Mouse (Mus musculus) kidney, embryonic 14.5 days (tissue): ENCODE data around the gene Slc24a3. TPM values are rescaled to one million over a fixed set of nuclear protein-coding genes. Genes with fewer than 3 reads are reported as not detected.

ENCODE experiments used
- ATAC-seq: fragments of 200-750 bp; cut with Nextera tagmentation; 2 replicates; pipeline ENCODE4 v1.8.0; 2017; ENCODE audit warnings: moderate number of reproducible peaks, mild to moderate bottlenecking, moderate TSS enrichment, moderate library complexity; ENCODE audit not compliant: low FRiP score, low TSS enrichment
- H3K27ac ChIP-seq: fragments of 300-500 bp; sonication (generic); 2 replicates; pipeline ENCODE4 v1.5.1; 2014; ENCODE audit warnings: low read depth, mild to moderate bottlenecking, low read length, moderate library complexity, mixed read lengths
- H3K27me3 ChIP-seq: fragments of 300-500 bp; sonication (generic); 2 replicates; pipeline ENCODE4 v1.6.1; 2014; ENCODE audit warnings: mild to moderate bottlenecking, low read length; ENCODE audit not compliant: control insufficient read depth, insufficient read depth
- H3K36me3 ChIP-seq: fragments of 300-500 bp; sonication (generic); 2 replicates; pipeline ENCODE4 v1.6.1; 2014; ENCODE audit warnings: low read length, mixed read lengths; ENCODE audit not compliant: control insufficient read depth, insufficient read depth
- H3K4me1 ChIP-seq: fragments of 300-500 bp; sonication (generic); 2 replicates; pipeline ENCODE4 v1.6.1; 2014; ENCODE audit warnings: low read length, mixed read lengths; ENCODE audit not compliant: control insufficient read depth, insufficient read depth
- H3K4me2 ChIP-seq: fragments of 300-500 bp; sonication (generic); replicated peaks from 2 replicates; pipeline ENCODE4 v1.6.1; 2014; ENCODE audit warnings: low read depth, mild to moderate bottlenecking, low read length
- H3K4me3 ChIP-seq: fragments of 300-500 bp; sonication (generic); 2 replicates; pipeline ENCODE4 v1.5.1; 2014; ENCODE audit warnings: mild to moderate bottlenecking, low read length
- H3K9ac ChIP-seq: fragments of 300-500 bp; sonication (generic); 2 replicates; pipeline ENCODE4 v1.6.1; 2014; ENCODE audit warnings: low read depth, mild to moderate bottlenecking, low read length, moderate library complexity
- H3K9me3 ChIP-seq: fragments of 300-500 bp; sonication (generic); 2 replicates; pipeline ENCODE4 v1.6.1; 2016; ENCODE audit warnings: low read length; ENCODE audit not compliant: control insufficient read depth
- WGBS: fragments of 180-500 bp; shearing (Covaris S2); extraction: QIAGEN DNeasy Blood & Tissue Kit; methylation state at CpG from one replicate; pipeline ENCODE4 v1.1.7; 2014; 5-methylcytosine and 5-hydroxymethylcytosine counted together
- polyA plus RNA-seq: library from polyadenylated mRNA; unstranded; fragments of >200 nt; fragmentation: Nextera tagmentation; extraction: Ambion mirVana; gene quantifications from 2 replicates; pipeline ENCODE4 v1.2.1, GENCODE M21; 2014

The Slc24a3 gene
- polyA plus RNA-seq, 1 experiment from 2014 or later = 2.4 TPM

GRCm38 (mm10) chr2:145640255-145640984 is 472.9 kb downstream of the Slc24a3 start:
- ATAC-seq = peak; percentile 75
- H3K36me3 ChIP-seq = no peaks in the 10 kb centered on the region
- no peak overlapping the region for H3K4me2 ChIP-seq
- 41% methylated on average over 21 of the region's 21 CpGs for WGBS
- 0 out of 2 replicates have a peak, but pooled peaks cover 5% of the 10 kb centered on the region for H3K4me1 ChIP-seq
- no peaks in the 10 kb centered on the region for H3K27me3 ChIP-seq
- H3K27ac ChIP-seq = no peak overlapping the region
- no peak overlapping the region for H3K9ac ChIP-seq
- H3K4me3 ChIP-seq = no peak overlapping the region
- H3K9me3 ChIP-seq = no peaks in the 10 kb centered on the region

- H3K4me2 ChIP-seq = no peak overlapping the region
- no peak overlapping the region for H3K9ac ChIP-seq
- 24% methylated on average over 12 of the region's 12 CpGs for WGBS
- H3K36me3 ChIP-seq = no peaks in the 10 kb centered on the region
- 0 out of 2 replicates have a peak, but pooled peaks cover 4% of the 10 kb centered on the region for H3K4me1 ChIP-seq
- H3K9me3 ChIP-seq = no peaks in the 10 kb centered on the region
- H3K27me3 ChIP-seq = no peaks in the 10 kb centered on the region
- no peak overlapping the region for H3K4me3 ChIP-seq
- peak; percentile 83 for ATAC-seq
- H3K27ac ChIP-seq = no peak overlapping the region
Measured at GRCm38 (mm10) chr2:145655373-145655960, 487.9 kb downstream of the Slc24a3 start.

GRCm38 (mm10) chr2:145656121-145656520 is 488.6 kb downstream of the Slc24a3 start:
- Histone ChIP-seq H3K36me3 (no peaks in the 10 kb centered on the region), H3K9ac (no peak overlapping the region), H3K27ac (no peak overlapping the region), H3K4me1 (0 out of 2 replicates have a peak, but pooled peaks cover 4% of the 10 kb centered on the region), H3K4me3 (no peak overlapping the region), H3K27me3 (no peaks in the 10 kb centered on the region), H3K4me2 (no peak overlapping the region), H3K9me3 (no peaks in the 10 kb centered on the region)
- 67% methylated on average over 3 of the region's 3 CpGs for WGBS
- ATAC-seq = no peak

- Histone ChIP-seq H3K9ac (no peak overlapping the region), H3K9me3 (no peaks in the 10 kb centered on the region), H3K4me1 (0 out of 2 replicates have a peak, but pooled peaks cover 4% of the 10 kb centered on the region), H3K36me3 (no peaks in the 10 kb centered on the region), H3K27ac (no peak overlapping the region), H3K4me3 (no peak overlapping the region), H3K27me3 (no peaks in the 10 kb centered on the region), H3K4me2 (no peak overlapping the region)
- no peak for ATAC-seq
- 59% methylated on average over 1 of the region's 1 CpGs for WGBS
Measured at GRCm38 (mm10) chr2:145656716-145657115, 489.2 kb downstream of the Slc24a3 start.

- H3K27me3 ChIP-seq = no peaks in the 10 kb centered on the region
- H3K9me3 ChIP-seq = no peaks in the 10 kb centered on the region
- H3K9ac ChIP-seq = no peak overlapping the region
- no peak overlapping the region for H3K4me3 ChIP-seq
- 75% methylated on average over 4 of the region's 7 CpGs for WGBS
- H3K36me3 ChIP-seq = no peaks in the 10 kb centered on the region
- no peak for ATAC-seq
- no peaks in the 10 kb centered on the region for H3K4me1 ChIP-seq
- no peak overlapping the region for H3K27ac ChIP-seq
- no peak overlapping the region for H3K4me2 ChIP-seq
Measured at GRCm38 (mm10) chr2:145661242-145661641, 493.7 kb downstream of the Slc24a3 start.

GRCm38 (mm10) chr2:145663899-145664298 is 496.3 kb downstream of the Slc24a3 start:
- no peak overlapping the region for H3K9ac ChIP-seq
- H3K4me1 ChIP-seq = no peaks in the 10 kb centered on the region
- 70% methylated on average over 7 of the region's 7 CpGs for WGBS
- H3K36me3 ChIP-seq = no peaks in the 10 kb centered on the region
- H3K9me3 ChIP-seq = no peaks in the 10 kb centered on the region
- ATAC-seq = peak; percentile 46; the same call in 1 of the 2 replicates
- H3K4me2 ChIP-seq = no peak overlapping the region; the same call in 1 of the 2 replicates
- H3K27ac ChIP-seq = peak overlapping the region; percentile 78
- no peaks in the 10 kb centered on the region for H3K27me3 ChIP-seq
- no peak overlapping the region for H3K4me3 ChIP-seq

GRCm38 (mm10) chr2:145664311-145664710 is 496.8 kb downstream of the Slc24a3 start:
- Histone ChIP-seq H3K36me3 (no peaks in the 10 kb centered on the region), H3K9ac (no peak overlapping the region), H3K27me3 (no peaks in the 10 kb centered on the region), H3K27ac (peak overlapping the region; percentile 78), H3K4me3 (no peak overlapping the region), H3K4me2 (no peak overlapping the region), H3K4me1 (no peaks in the 10 kb centered on the region), H3K9me3 (no peaks in the 10 kb centered on the region)
- peak; percentile 94 for ATAC-seq
- 61% methylated on average over 2 of the region's 2 CpGs for WGBS

- 68% methylated on average over 4 of the region's 4 CpGs for WGBS
- Histone ChIP-seq H3K4me3 (no peak overlapping the region), H3K4me1 (no peaks in the 10 kb centered on the region), H3K36me3 (no peaks in the 10 kb centered on the region), H3K27ac (no peak overlapping the region), H3K9me3 (no peaks in the 10 kb centered on the region), H3K4me2 (no peak overlapping the region), H3K9ac (no peak overlapping the region), H3K27me3 (no peaks in the 10 kb centered on the region)
- no peak for ATAC-seq
Measured at GRCm38 (mm10) chr2:145668135-145668534, 500.6 kb downstream of the Slc24a3 start.

- no peaks in the 10 kb centered on the region for H3K9me3 ChIP-seq
- ATAC-seq = no peak
- no peaks in the 10 kb centered on the region for H3K27me3 ChIP-seq
- no peak overlapping the region for H3K4me2 ChIP-seq
- no peak overlapping the region for H3K4me3 ChIP-seq
- WGBS = 82% methylated on average over 4 of the region's 4 CpGs
- no peak overlapping the region for H3K9ac ChIP-seq
- H3K36me3 ChIP-seq = no peaks in the 10 kb centered on the region
- H3K4me1 ChIP-seq = peaks cover 11% of the 10 kb centered on the region
- no peak overlapping the region for H3K27ac ChIP-seq
Measured at GRCm38 (mm10) chr2:145670131-145670530, 502.6 kb downstream of the Slc24a3 start.
